Mouse (Mus musculus) WW6 (cell line): ENCODE measurements around the gene P2rx2.
A peak's percentile ranks its signal among the peaks of the same experiment; 100 is the strongest.

ENCODE experiments used
- DNase-seq: peaks from one replicate; pipeline ENCODE4 v3.0.0-alpha.2; 2013; ENCODE audit warnings: low read depth, low spot score

P2rx2 gene

GRCm38 (mm10) chr5:110342648-110343284, at the start of gene P2rx2:
Gene P2rx2, minus strand, starts transcription at chr5:110343212.
- DNase-seq: peak; percentile 45

GRCm38 (mm10) chr5:110392727-110393126, 49.7 kb upstream of the P2rx2 start:
- no peak for DNase-seq

GRCm38 (mm10) chr5:110390631-110391030, 47.6 kb upstream of the P2rx2 start:
- DNase-seq: no peak

- no peak for DNase-seq
These were observed 44.3 kb upstream of the P2rx2 start for GRCm38 (mm10) chr5:110387332-110387731.

- no peak for DNase-seq
These were observed 43.6 kb upstream of the P2rx2 start for GRCm38 (mm10) chr5:110386371-110387330.

GRCm38 (mm10) chr5:110385263-110385662, 42.3 kb upstream of the P2rx2 start:
- DNase-seq: no peak

GRCm38 (mm10) chr5:110384491-110384890, 41.5 kb upstream of the P2rx2 start:
- no peak for DNase-seq

GRCm38 (mm10) chr5:110379823-110380222, 36.8 kb upstream of the P2rx2 start:
- DNase-seq: no peak

- no peak for DNase-seq
These were observed 36.1 kb upstream of the P2rx2 start for GRCm38 (mm10) chr5:110379086-110379485.

- no peak for DNase-seq
These were observed 35.2 kb upstream of the P2rx2 start for GRCm38 (mm10) chr5:110378181-110378583.

GRCm38 (mm10) chr5:110376802-110377433, 33.9 kb upstream of the P2rx2 start:
- DNase-seq: no peak

GRCm38 (mm10) chr5:110363822-110364545, 21.0 kb upstream of the P2rx2 start:
- DNase-seq: no peak

- peak; percentile 54 for DNase-seq
These were observed 20.3 kb upstream of the P2rx2 start for GRCm38 (mm10) chr5:110363179-110363821.

GRCm38 (mm10) chr5:110362813-110363178, 19.8 kb upstream of the P2rx2 start:
- no peak for DNase-seq

- DNase-seq: no peak
These were observed 18.5 kb upstream of the P2rx2 start for GRCm38 (mm10) chr5:110361465-110361864.

- peak; percentile 66 for DNase-seq
These were observed 14.6 kb upstream of the P2rx2 start for GRCm38 (mm10) chr5:110357531-110358179.

- DNase-seq: peak; percentile 55
These were observed 11.7 kb upstream of the P2rx2 start for GRCm38 (mm10) chr5:110354716-110355115.

GRCm38 (mm10) chr5:110347006-110347405, 4.0 kb upstream of the P2rx2 start:
- DNase-seq: no peak

GRCm38 (mm10) chr5:110345553-110345952, 2.5 kb upstream of the P2rx2 start:
- no peak for DNase-seq

- no peak for DNase-seq
These were observed 1.5 kb upstream of the P2rx2 start, which contains the start of gene Lrcol1 for GRCm38 (mm10) chr5:110344524-110344923. Gene Lrcol1, plus strand, starts transcription at chr5:110344730.

GRCm38 (mm10) chr5:110338792-110339191, 4.2 kb downstream of the P2rx2 start:
- no peak for DNase-seq
